Mouse (Mus musculus): ENCODE measurements around the gene Srcin1.

- no peak for TF ChIP-seq CTCF (IDR thresholded peaks at IDR 0.05; ENCODE audit: low read depth, low read length)
- TF ChIP-seq GATA1 (IDR thresholded peaks at IDR 0.05; ENCODE audit: borderline replicate concordance, low read length): no peak
- TF ChIP-seq TAL1 (conservative IDR thresholded peaks at IDR 0.05; ENCODE audit: low read depth, low read length): no peak
Measured at GRCm38 (mm10) chr11:97569806-97570205, 6.2 kb downstream of the Srcin1 start.
